Mouse (Mus musculus) forebrain, embryonic 11.5 days (tissue): ENCODE results near the gene Rnf183. TPM values are rescaled to one million over a fixed set of nuclear protein-coding genes. Genes with fewer than 3 reads are reported as not detected.
"Not testable (repeated sequence)": the region's sequence is repeated elsewhere in the genome, so short reads cannot be mapped to it uniquely, and the experiment has no call there.

Source experiments
- ATAC-seq: fragments of 200-750 bp; cut with Nextera tagmentation; replicated peaks from 2 replicates; pipeline ENCODE4 v1.8.0; 2017; ENCODE audit warnings: moderate TSS enrichment; ENCODE audit not compliant: low FRiP score
- DNase-seq: peaks from one replicate; pipeline ENCODE4 v3.0.0-alpha.2; 2017; ENCODE audit warnings: low spot score
- H3K27ac ChIP-seq: fragments of 300-500 bp; sonication (generic); 2 replicates; pipeline ENCODE4 v1.5.1; 2014; ENCODE audit warnings: low read depth, low read length
- H3K27me3 ChIP-seq: fragments of 300-500 bp; sonication (generic); 2 replicates; pipeline ENCODE4 v1.6.1; 2014; ENCODE audit warnings: mild to moderate bottlenecking, low read length, mixed read lengths; ENCODE audit not compliant: control insufficient read depth, insufficient read depth
- H3K36me3 ChIP-seq: fragments of 300-500 bp; sonication (generic); 2 replicates; pipeline ENCODE4 v1.6.1; 2014; ENCODE audit warnings: mild to moderate bottlenecking, low read length, moderate library complexity, mixed read lengths; ENCODE audit not compliant: control insufficient read depth, insufficient read depth
- H3K4me1 ChIP-seq: fragments of 300-500 bp; sonication (generic); replicated peaks from 2 replicates; pipeline ENCODE4 v1.6.1; 2014; ENCODE audit warnings: low read length, mixed read lengths; ENCODE audit not compliant: control insufficient read depth, insufficient read depth
- H3K4me2 ChIP-seq: fragments of 300-500 bp; sonication (generic); 2 replicates; pipeline ENCODE4 v1.6.1; 2014; ENCODE audit warnings: low read depth, mild to moderate bottlenecking, low read length, moderate library complexity, mixed read lengths; ENCODE audit not compliant: severe bottlenecking
- H3K4me3 ChIP-seq: fragments of 300-500 bp; sonication (generic); 2 replicates; pipeline ENCODE4 v1.5.1; 2014; ENCODE audit warnings: low read depth, low read length
- H3K9ac ChIP-seq: fragments of 300-500 bp; sonication (generic); 2 replicates; pipeline ENCODE4 v1.6.1; 2014; ENCODE audit warnings: low read length
- H3K9me3 ChIP-seq: fragments of 300-500 bp; sonication (generic); 2 replicates; pipeline ENCODE4 v1.6.1; 2016; ENCODE audit warnings: low read length, mixed read lengths; ENCODE audit not compliant: control insufficient read depth
- WGBS: fragments of 180-500 bp; shearing (Covaris S2); extraction: QIAGEN DNeasy Blood & Tissue Kit; methylation state at CpG from one replicate; pipeline ENCODE4 v1.1.7; 2014; 5-methylcytosine and 5-hydroxymethylcytosine counted together
- polyA plus RNA-seq: library from polyadenylated mRNA; unstranded; fragments of >200 nt; fragmentation: Nextera tagmentation; extraction: Ambion mirVana; gene quantifications from 2 replicates; pipeline ENCODE4 v1.2.1, GENCODE M21; 2014

The Rnf183 gene
- polyA plus RNA-seq: not detected in 2 replicates

DNA sequence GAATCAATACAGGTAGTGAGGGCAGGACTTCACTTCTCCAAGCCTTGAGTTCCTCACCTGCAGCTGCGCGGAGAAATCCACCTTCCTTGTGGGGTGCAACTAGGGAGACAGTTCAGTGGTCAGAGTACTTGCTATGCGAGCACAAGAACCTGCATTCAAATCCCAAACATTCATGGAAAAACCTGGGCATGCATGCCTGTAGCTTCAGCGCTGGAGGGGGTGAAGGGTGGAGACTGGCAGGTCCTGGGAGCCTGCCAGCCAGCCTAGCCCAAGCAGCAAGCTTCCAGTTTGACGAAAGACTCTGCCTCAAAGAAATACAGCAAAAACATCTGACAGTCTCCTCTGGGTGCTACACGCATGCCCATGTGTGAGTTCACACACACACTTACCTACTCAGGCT is at the start of gene Rnf183:
Gene Rnf183 (minus strand): TSS at position 172 of the 400 bp plus-strand sequence.
- no peaks in the 10 kb centered on the region for H3K27me3 ChIP-seq
- DNase-seq (no peak), ATAC-seq (no peak)
- no peak within 1 kb of the TSS for H3K9ac ChIP-seq
- H3K36me3 ChIP-seq: no peaks in the 10 kb centered on the region
- no peak within 1 kb of the TSS for H3K27ac ChIP-seq
- WGBS: 85% methylated on average over 6 of the region's 6 CpGs
- H3K4me1 ChIP-seq: no peaks in the 10 kb centered on the region
- no peak within 1 kb of the TSS for H3K4me3 ChIP-seq
- H3K4me2 ChIP-seq: no peak within 1 kb of the TSS
- no peaks in the 10 kb centered on the region for H3K9me3 ChIP-seq

DNA sequence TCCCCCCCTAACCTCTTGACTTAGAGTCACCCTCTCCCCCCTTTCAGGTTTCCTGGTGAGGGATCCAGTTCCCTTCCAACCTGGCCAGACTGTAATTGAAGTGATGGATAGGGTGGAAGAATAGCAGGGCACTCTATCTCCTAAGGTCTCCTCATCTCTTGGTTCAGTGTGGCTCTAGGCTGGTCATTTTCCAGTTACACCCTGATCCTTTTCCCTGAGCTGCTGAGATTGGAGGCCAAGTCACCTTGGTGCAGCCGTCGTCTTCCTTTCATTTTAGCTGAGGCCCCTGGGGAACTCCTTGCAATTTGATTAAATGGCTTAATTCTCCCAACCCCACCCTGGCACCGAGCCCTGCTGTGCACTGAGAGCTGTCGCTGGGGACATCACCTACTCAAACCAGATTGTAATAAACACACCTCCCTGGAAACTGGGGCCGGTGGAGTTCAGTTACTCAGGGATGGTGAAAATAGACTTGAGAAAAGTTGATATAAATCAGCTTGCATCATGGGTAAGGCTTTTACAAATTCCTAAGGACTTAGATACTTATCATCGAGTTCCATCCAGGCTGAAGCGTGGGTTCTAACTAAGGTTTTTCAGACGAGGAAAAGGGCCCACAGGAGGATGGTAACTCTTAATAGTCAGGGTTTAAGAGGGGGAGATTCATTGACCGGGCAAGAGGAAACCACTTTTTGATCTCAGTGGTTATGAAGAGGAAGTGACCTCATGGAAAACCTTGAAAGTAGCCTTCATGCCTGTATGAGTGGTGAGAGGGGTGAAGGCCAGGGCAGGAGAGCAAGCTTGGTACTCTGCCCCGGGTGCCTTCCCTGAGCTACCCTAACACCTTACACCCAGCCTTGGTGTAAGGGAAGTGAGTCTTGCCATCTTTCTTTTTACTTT is 45.9 kb upstream of the Rnf183 start:
- H3K4me2 ChIP-seq: no peak overlapping the region
- H3K27ac ChIP-seq: no peak overlapping the region
- DNase-seq (no peak), ATAC-seq (0 out of 2 replicates have a peak, but pooled peaks have one; percentile 21)
- H3K4me1 ChIP-seq: no peaks in the 10 kb centered on the region; the same call in 1 of the 2 replicates
- 53% methylated on average over 10 of the region's 10 CpGs for WGBS
- H3K9me3 ChIP-seq: no peaks in the 10 kb centered on the region
- no peak overlapping the region for H3K9ac ChIP-seq
- no peak overlapping the region for H3K4me3 ChIP-seq
- H3K27me3 ChIP-seq: peaks cover 20% of the 10 kb centered on the region
- H3K36me3 ChIP-seq: no peaks in the 10 kb centered on the region

DNA sequence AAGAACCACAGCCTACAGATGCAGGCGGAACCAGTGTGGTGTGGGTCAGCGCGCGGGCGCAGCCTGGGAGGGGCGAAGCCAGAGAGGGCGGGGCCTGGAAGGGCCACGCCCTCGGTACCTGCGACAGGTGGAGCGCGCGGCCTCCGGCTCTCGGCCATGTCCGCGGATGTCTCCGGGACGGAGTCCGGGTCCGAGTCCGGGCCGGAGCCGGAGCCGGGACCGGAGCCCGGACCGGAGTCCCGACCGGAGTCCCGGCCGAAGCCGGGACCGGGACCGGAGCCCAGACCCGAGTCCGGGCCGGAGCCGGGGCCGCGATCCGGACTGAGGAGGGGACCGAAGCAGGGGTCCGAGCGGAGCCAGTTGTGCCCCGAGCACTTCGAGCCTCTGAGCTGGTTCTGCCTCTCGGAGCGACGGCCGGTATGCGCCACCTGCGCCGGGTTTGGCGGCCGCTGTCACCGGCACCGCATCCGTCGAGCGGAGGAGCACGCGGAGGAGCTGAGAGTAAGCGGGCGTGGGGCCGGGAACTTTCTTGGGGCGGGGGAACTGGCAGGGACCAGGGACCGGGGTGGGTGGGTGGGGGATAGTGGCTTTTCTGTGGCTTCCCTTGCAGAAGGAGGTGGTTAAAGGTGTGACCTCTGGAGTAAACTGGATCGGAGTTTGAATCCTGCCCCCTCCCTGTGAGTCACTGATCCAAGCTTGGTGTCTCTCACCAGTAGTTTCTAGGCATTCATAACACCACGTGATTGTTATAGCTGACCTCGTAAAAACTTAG is 45.1 kb upstream of the Rnf183 start, which contains the start of gene Bspry:
Gene Bspry (plus strand): TSS at position 117 of the 772 bp plus-strand sequence.
- ATAC-seq (peak; percentile 75), DNase-seq (peak; percentile 68)
- Histone ChIP-seq H3K4me3 (peak within 1 kb of the TSS; percentile 37), H3K9ac (no peak within 1 kb of the TSS; the same call in 1 of the 2 replicates), H3K4me2 (peak within 1 kb of the TSS; percentile 75), H3K9me3 (no peaks in the 10 kb centered on the region), H3K36me3 (no peaks in the 10 kb centered on the region), H3K27ac (no peak within 1 kb of the TSS), H3K4me1 (no peaks in the 10 kb centered on the region; the same call in 1 of the 2 replicates), H3K27me3 (peaks cover 20% of the 10 kb centered on the region)
- 2% methylated on average over 70 of the region's 71 CpGs for WGBS

DNA sequence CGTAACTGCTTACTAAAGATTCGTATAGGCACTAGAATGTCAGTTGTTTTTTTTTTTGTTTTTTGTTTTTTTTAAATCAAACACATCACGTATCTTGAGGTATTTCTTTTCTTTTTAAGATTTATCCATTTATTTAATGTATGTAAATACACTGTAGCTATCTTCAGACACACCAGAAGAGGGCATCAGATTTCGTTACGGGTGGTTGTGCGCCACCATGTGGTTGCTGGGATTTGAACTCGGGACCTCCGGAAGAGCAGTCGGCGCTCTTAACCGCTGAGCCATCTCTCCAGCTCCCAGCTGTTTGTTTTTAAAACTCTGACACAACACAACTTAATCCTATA is 44.5 kb upstream of the Rnf183 start:
- Histone ChIP-seq H3K4me3 (peak overlapping the region; percentile 37), H3K27me3 (peaks cover 20% of the 10 kb centered on the region), H3K4me2 (peak overlapping the region; percentile 75)
- not testable (repeated sequence) for H3K27ac ChIP-seq, H3K9me3 ChIP-seq, DNase-seq, ATAC-seq, H3K4me1 ChIP-seq, H3K9ac ChIP-seq, H3K36me3 ChIP-seq
- WGBS: 15% methylated on average over 11 of the region's 11 CpGs

DNA sequence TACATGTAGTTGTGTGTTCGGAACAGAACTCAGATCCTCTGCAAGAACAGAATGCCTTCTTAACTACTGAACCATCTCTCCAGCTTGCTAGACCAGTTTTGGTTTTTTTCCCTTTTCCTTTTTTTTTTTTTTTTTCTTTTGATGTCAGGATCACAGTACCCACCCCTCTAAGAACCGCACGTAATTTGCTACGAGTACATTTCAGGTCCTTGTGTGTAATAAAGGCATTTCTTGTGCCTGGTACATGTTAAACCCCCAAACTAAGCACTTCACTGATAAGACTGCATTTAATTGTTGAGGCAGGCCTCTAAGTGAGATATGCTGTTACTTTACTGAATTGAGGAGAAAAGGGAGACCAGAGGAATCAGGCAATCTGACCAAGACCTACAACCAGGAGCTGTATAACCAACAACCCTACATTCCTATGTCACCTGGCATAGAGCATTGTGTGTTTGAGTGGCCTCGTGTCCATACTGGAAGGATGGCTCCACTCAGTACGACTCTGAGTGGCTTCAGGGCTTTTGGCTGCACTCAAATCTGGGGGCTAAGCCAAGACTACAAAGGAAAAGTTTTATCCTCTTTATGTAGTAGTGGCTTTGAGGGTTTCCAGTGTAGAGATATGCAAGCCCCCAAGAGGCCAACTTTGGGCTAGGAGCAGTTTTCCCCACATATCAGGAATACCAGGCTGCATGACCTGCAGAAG is 42.6 kb upstream of the Rnf183 start:
- Histone ChIP-seq H3K9ac (no peak overlapping the region), H3K4me2 (no peak overlapping the region), H3K9me3 (no peaks in the 10 kb centered on the region), H3K4me3 (no peak overlapping the region), H3K27ac (no peak overlapping the region), H3K36me3 (no peaks in the 10 kb centered on the region), H3K27me3 (peaks cover 20% of the 10 kb centered on the region), H3K4me1 (no peaks in the 10 kb centered on the region; the same call in 1 of the 2 replicates)
- ATAC-seq (no peak), DNase-seq (no peak)
- WGBS: 89% methylated on average over 6 of the region's 6 CpGs

DNA sequence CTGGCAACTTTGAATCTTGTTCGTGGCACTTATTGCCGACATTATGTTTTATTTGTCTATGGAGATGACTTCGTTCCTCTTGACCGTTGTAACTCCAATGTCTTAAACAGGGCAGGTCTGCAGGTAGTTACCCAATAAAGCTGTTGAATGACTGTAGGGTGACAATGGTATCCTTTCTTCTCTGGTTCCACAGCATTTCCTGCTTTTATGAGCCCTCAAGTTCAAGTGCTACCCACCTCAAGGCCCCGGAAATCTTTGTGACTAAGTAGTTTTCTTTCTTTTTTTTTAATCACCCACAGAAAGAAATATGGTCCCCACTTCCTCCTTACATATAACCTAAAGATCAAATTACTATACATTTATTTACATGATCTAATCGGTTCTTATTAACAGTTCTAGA is 40.7 kb upstream of the Rnf183 start:
- H3K9ac ChIP-seq: no peak overlapping the region
- DNase-seq: no peak
- H3K4me2 ChIP-seq: no peak overlapping the region
- ATAC-seq: no peak
- H3K36me3 ChIP-seq: no peaks in the 10 kb centered on the region
- H3K9me3 ChIP-seq: no peaks in the 10 kb centered on the region
- no peaks in the 10 kb centered on the region; the same call in 1 of the 2 replicates for H3K4me1 ChIP-seq
- no peak overlapping the region for H3K4me3 ChIP-seq
- 91% methylated on average over 6 of the region's 6 CpGs for WGBS
- no peak overlapping the region for H3K27ac ChIP-seq
- H3K27me3 ChIP-seq: peaks cover 16% of the 10 kb centered on the region

DNA sequence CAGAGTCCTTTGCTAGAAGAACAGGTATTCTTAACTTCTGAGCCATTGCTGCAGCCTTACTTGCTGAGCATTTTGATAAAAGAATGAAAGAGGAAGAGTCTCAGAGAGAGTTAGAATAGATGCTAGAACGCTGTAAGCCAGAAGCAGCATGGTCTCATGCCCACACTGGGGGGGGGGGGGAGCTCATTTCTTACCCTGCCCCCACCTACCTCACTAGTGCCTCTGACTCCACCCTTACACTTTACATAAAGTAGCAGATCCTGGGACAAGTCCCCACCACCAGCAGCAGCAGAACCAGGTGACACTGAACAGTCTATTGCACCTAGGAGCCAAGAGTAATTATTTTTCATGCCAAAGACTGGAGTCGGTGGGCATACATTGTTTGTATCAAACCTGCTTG is 40.1 kb upstream of the Rnf183 start:
- H3K36me3 ChIP-seq: no peaks in the 10 kb centered on the region
- ATAC-seq: no peak
- H3K4me1 ChIP-seq: no peaks in the 10 kb centered on the region; the same call in 1 of the 2 replicates
- H3K27me3 ChIP-seq: peaks cover 10% of the 10 kb centered on the region
- H3K4me3 ChIP-seq: no peak overlapping the region
- DNase-seq: no peak
- no peak overlapping the region for H3K27ac ChIP-seq
- WGBS: 78% methylated on average over 2 of the region's 2 CpGs
- no peaks in the 10 kb centered on the region for H3K9me3 ChIP-seq
- H3K4me2 ChIP-seq: no peak overlapping the region
- H3K9ac ChIP-seq: no peak overlapping the region

DNA sequence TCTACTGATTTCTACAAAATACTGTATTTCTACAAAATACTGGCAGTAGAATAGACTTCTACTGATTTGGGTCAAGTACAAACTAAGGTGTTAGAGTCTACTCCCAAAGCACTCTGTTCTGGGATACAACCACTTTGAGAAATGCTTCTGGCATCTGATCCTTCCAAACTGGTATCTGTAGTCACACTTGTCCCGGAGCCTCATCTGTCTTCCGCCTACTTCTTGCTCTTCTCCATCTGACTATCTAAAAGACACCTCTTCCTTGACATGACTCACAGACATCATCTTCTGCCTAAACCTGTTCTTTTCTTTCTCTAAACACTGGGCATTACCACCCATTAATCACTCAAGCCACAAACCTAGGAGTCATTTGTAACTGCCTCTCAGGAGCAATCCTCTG is 37.0 kb upstream of the Rnf183 start:
- Histone ChIP-seq H3K4me3 (no peak overlapping the region), H3K4me1 (no peaks in the 10 kb centered on the region), H3K9me3 (no peaks in the 10 kb centered on the region), H3K4me2 (no peak overlapping the region), H3K27ac (no peak overlapping the region), H3K27me3 (no peaks in the 10 kb centered on the region), H3K36me3 (no peaks in the 10 kb centered on the region), H3K9ac (no peak overlapping the region)
- 95% methylated on average over 2 of the region's 2 CpGs for WGBS
- ATAC-seq: no peak
- no peak for DNase-seq
